Comparison of ENCODE assay signal across 8 mouse cellular contexts in the genomic region with DNA sequence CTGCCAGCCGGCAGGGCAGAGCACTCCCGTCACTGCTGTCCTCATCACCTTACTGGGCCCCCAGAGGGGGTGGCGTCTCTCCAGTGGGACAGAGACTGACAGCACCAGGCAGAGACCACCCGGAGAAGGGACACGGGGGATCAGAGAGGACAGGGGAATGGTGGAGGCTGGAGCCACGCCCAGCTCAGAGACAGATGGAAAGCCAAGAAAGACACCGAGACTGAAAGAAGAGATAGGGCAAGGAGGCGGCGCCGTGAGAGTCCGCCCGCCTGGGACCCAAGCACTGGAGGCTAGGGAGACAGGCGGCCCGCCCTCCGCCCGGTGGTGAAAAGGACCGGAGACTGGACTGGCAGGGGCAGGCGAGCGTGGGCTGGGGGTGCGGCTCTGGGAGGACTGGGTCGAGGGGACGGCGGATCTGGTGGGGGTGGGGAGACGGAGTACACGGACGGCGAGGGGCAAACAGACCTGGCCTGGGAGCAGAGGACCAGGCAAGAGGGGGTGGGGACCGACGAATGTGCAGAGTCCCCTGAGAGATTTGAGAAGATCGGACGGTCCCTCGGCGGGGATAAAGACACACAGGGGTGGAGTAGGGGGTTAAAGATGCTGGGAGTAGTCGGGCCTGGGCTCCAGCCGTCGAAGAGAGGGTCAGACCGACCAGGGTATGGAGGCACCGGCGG. TPM values are rescaled to one million over a fixed set of nuclear protein-coding genes. Genes with fewer than 3 reads are reported as not detected.
DNase-seq lines count a peak whose midpoint lies in the region; ATAC-seq and TF ChIP-seq lines count a peak whose summit lies in the region.

No protein-coding gene starts in this region.

- peak overlapping the region; percentile 83 for H3K4me3 ChIP-seq in intestine, postnatal 0 days (ENCODE audit: low read depth, low read length)
- peak overlapping the region; percentile 90 for H3K4me3 ChIP-seq in small intestine, adult 2 months (ENCODE audit: low read depth, low read length)

- H3K27ac ChIP-seq in intestine, postnatal 0 days (ENCODE audit: low read depth, low read length): peak overlapping the region; percentile 81
- peak overlapping the region; percentile 73 for H3K27ac ChIP-seq in small intestine, adult 2 months (ENCODE audit: insufficient read depth, low read depth, low read length)

- DNase-seq in ovary, adult 18-20 months (ENCODE audit: low spot score): peak; percentile 56
- no peak for DNase-seq in ovary, postnatal 14 days (ENCODE audit: low spot score)
- DNase-seq in embryo, embryonic 11 days: peak; percentile 72
- DNase-seq in heart, adult 18-20 months: peak; percentile 56 to 61
- DNase-seq in lung, postnatal 10 days: peak; percentile 77
- DNase-seq in frontal cortex, adult 2 months (ENCODE audit: extremely low spot score in 1 of 2, low spot score in 1 of 2): no peak

- peak; percentile 20; the same call in 1 of the 2 replicates for ATAC-seq in intestine, postnatal 0 days

- under 1% methylated on average over 39 of the region's 39 CpGs for WGBS in intestine, postnatal 0 days
- WGBS in small intestine, adult 2 months: 1% methylated on average over 39 of the region's 39 CpGs

- peak overlapping the region; percentile 90 for H3K4me2 ChIP-seq in intestine, postnatal 0 days (replicated peaks; ENCODE audit: low read depth)

- no peak for TF ChIP-seq CTCF in intestine, postnatal 0 days (IDR thresholded peaks at IDR 0.05; ENCODE audit: low read depth)
- TF ChIP-seq CTCF in small intestine, adult 2 months (IDR thresholded peaks at IDR 0.05; ENCODE audit: extremely low read depth, insufficient read length, insufficient replicate concordance, low read depth, low read length): no peak

- no peak for TF ChIP-seq POLR2A in small intestine, adult 2 months (IDR thresholded peaks at IDR 0.05; ENCODE audit: low read depth, low read length)

- peaks cover 11% of the 10 kb centered on the region for H3K4me1 ChIP-seq in intestine, postnatal 0 days (replicated peaks; ENCODE audit: control insufficient read depth, insufficient read depth, low read length)
- H3K4me1 ChIP-seq in small intestine, adult 2 months (ENCODE audit: control insufficient read depth, insufficient read depth, insufficient read length, low read length): peaks cover 35% of the 10 kb centered on the region

- H3K9me3 ChIP-seq in intestine, postnatal 0 days (ENCODE audit: control insufficient read depth): no peaks in the 10 kb centered on the region

- peak overlapping the region; percentile 83 for H3K9ac ChIP-seq in intestine, postnatal 0 days (ENCODE audit: low read depth, low read length)

- no peaks in the 10 kb centered on the region for H3K27me3 ChIP-seq in intestine, postnatal 0 days (replicated peaks; ENCODE audit: control insufficient read depth, insufficient read depth, low read length)
- no peaks in the 10 kb centered on the region for H3K27me3 ChIP-seq in small intestine, adult 2 months (ENCODE audit: control insufficient read depth, insufficient read depth, low read length)

- peaks cover 13% of the 10 kb centered on the region; the same call in 1 of the 2 replicates for H3K36me3 ChIP-seq in intestine, postnatal 0 days (ENCODE audit: control insufficient read depth, insufficient read depth)
- peaks cover 10% of the 10 kb centered on the region; the same call in 1 of the 2 replicates for H3K36me3 ChIP-seq in small intestine, adult 2 months (ENCODE audit: control insufficient read depth, insufficient read depth, low read length)

RNA-seq across cellular contexts. Expression of a gene that starts 0.7 kb away (rescaled TPM):
- 10 to 100 TPM; 11.2 to 13.0 TPM for total RNA-seq in heart, adult 18-20 months (2021)
- 54.7 and 60.6 TPM in 2 replicates for polyA plus RNA-seq in intestine, postnatal 0 days (2015; fragmentation: Nextera tagmentation; extraction: Ambion mirVana)
- polyA plus RNA-seq in small intestine, adult 2 months (2012; rRNA removed): 149 and 287 TPM in 2 replicates
- 17.1 and 18.9 TPM in 2 replicates for polyA plus RNA-seq in frontal cortex, adult 2 months (2012; rRNA removed)

RNA-seq across cellular contexts. Expression of a gene that starts 28.9 kb away (rescaled TPM):
- 1 to 10 TPM; 7.7 to 7.9 TPM for total RNA-seq in heart, adult 18-20 months (2021)
- polyA plus RNA-seq in intestine, postnatal 0 days (2015; fragmentation: Nextera tagmentation; extraction: Ambion mirVana): 8.4 and 9.0 TPM in 2 replicates
- polyA plus RNA-seq in small intestine, adult 2 months (2012; rRNA removed): 3.9 and 5.6 TPM in 2 replicates
- 12.1 and 12.9 TPM in 2 replicates for polyA plus RNA-seq in frontal cortex, adult 2 months (2012; rRNA removed)

Comparison
In these comparisons a context has a peak if more than half of its experiments do, and no peak if none do; other contexts are left out.
1. DNase-seq: peak in ovary, adult 18-20 months (single experiment), embryo, embryonic 11 days (single experiment), heart, adult 18-20 months (2 of 2) and lung, postnatal 10 days (single experiment); none in ovary, postnatal 14 days (single experiment) and frontal cortex, adult 2 months (0 of 2).